Mouse (Mus musculus) CH12.LX (cell line): ENCODE data around the gene Fibcd1. TPM values are rescaled to one million over a fixed set of nuclear protein-coding genes. Genes with fewer than 3 reads are reported as not detected.

Source experiments
- DNase-seq: peaks from one replicate; pipeline ENCODE4 v3.0.0-alpha.2; 2013; ENCODE audit errors: extremely low read depth
- H3K27ac ChIP-seq: 2 replicates; pipeline ENCODE4 v1.5.1; 2012; ENCODE audit warnings: low read depth, mild to moderate bottlenecking, control low read depth, moderate library complexity; ENCODE audit not compliant: insufficient read depth
- H3K27me3 ChIP-seq: replicated peaks from 2 replicates; pipeline ENCODE3; 2012; ENCODE audit warnings: inconsistent platforms
- H3K36me3 ChIP-seq, 2 experiments: replicated peaks in 1 of 2; 2 replicates each; pipeline versions ENCODE3 to v1.6.1; 2012; ENCODE audit warnings: inconsistent platforms in 1 of 2, low read length in 1 of 2, mild to moderate bottlenecking in 1 of 2, mixed read lengths in 1 of 2, moderate library complexity in 1 of 2; ENCODE audit not compliant: control insufficient read depth in 1 of 2, insufficient read depth in 1 of 2
- H3K4me1 ChIP-seq, 2 experiments: 2 replicates each; pipeline ENCODE4 v1.6.1; 2012; ENCODE audit warnings: inconsistent platforms in 1 of 2, moderate library complexity in 1 of 2; ENCODE audit not compliant: insufficient read depth in 2 of 2, control insufficient read depth in 1 of 2
- H3K4me2 ChIP-seq: 2 replicates; pipeline ENCODE4 v1.6.1; 2012; ENCODE audit warnings: low read depth, mild to moderate bottlenecking, control low read depth; ENCODE audit not compliant: poor library complexity, insufficient read depth, severe bottlenecking
- H3K4me3 ChIP-seq, 3 experiments: fragments of 150-350 bp in 1 of 3; sonication (generic) in 1 of 3; replicated peaks in 1 of 3; 2 replicates each; pipeline versions ENCODE3 to v1.5.1; 2011 to 2012; ENCODE audit warnings: low read depth in 2 of 3, low read length in 2 of 3, mild to moderate bottlenecking in 2 of 3, moderate library complexity in 2 of 3, control low read depth in 1 of 3, improper control_type of control experiment in 1 of 3, inconsistent platforms in 1 of 3, mixed read lengths in 1 of 3; ENCODE audit not compliant: poor library complexity in 1 of 3
- H3K79me2 ChIP-seq: replicated peaks from 2 replicates; pipeline ENCODE4 v1.6.1; 2012; ENCODE audit warnings: mild to moderate bottlenecking, moderate library complexity; ENCODE audit not compliant: control insufficient read depth, poor library complexity, insufficient read depth, severe bottlenecking; ENCODE audit errors: extremely low read depth
- H3K9ac ChIP-seq: 2 replicates; pipeline ENCODE4 v1.6.1; 2012; ENCODE audit warnings: low read depth, mild to moderate bottlenecking, control low read depth, moderate library complexity; ENCODE audit not compliant: insufficient read depth
- H3K9me3 ChIP-seq: replicated peaks from 2 replicates; pipeline ENCODE3; 2012; ENCODE audit warnings: low read length, inconsistent platforms, mixed read lengths
- CHD2 ChIP-seq: IDR thresholded peaks from 2 replicates; pipeline ENCODE4 v1.6.1; 2011; ENCODE audit warnings: low read length, improper control_type of control experiment
- CTCF ChIP-seq, 2 experiments: IDR thresholded peaks in 1 of 2; conservative IDR thresholded peaks in 1 of 2; 2 replicates each; pipeline ENCODE4 v1.5.1; 2011 to 2012; ENCODE audit warnings: low read depth in 2 of 2, low read length in 2 of 2, improper control_type of control experiment in 1 of 2, inconsistent platforms in 1 of 2, mild to moderate bottlenecking in 1 of 2, moderate library complexity in 1 of 2
- MEF2A ChIP-seq: IDR thresholded peaks from 2 replicates; pipeline ENCODE4 v1.6.1; 2014; ENCODE audit warnings: low read depth, mild to moderate bottlenecking, inconsistent platforms, low read length, improper control_type of control experiment, borderline replicate concordance
- RAD21 ChIP-seq: IDR thresholded peaks from 2 replicates; pipeline ENCODE4 v1.6.1; 2011; ENCODE audit warnings: low read depth, mild to moderate bottlenecking, low read length, improper control_type of control experiment, moderate library complexity
- RCOR1 ChIP-seq: conservative IDR thresholded peaks from 2 replicates; pipeline ENCODE4 v1.6.1; 2012; ENCODE audit warnings: low read depth, mild to moderate bottlenecking, inconsistent platforms, low read length, improper control_type of control experiment
- SIN3A ChIP-seq: IDR thresholded peaks from 2 replicates; pipeline ENCODE4 v1.6.1; 2012; ENCODE audit warnings: low read length, improper control_type of control experiment, inconsistent platforms
- SMC3 ChIP-seq: IDR thresholded peaks from 2 replicates; pipeline ENCODE4 v1.6.1; 2011; ENCODE audit warnings: low read depth, low read length, improper control_type of control experiment
- UBTF ChIP-seq: IDR thresholded peaks from 2 replicates; pipeline ENCODE4 v1.6.1; 2012; ENCODE audit warnings: low read depth, mild to moderate bottlenecking, inconsistent platforms, low read length, improper control_type of control experiment, moderate library complexity
- ZKSCAN1 ChIP-seq: IDR thresholded peaks from 2 replicates; pipeline ENCODE4 v1.6.1; 2012; ENCODE audit warnings: low read depth, inconsistent platforms, low read length, improper control_type of control experiment, borderline replicate concordance
- dilution Hi-C: fragments of 300-500 bp; cut with MboI; formaldehyde crosslinking; loops from 2 replicates; pipeline ENCODE4 v1.14.3; 2020; ENCODE audit warnings: low sequenced_read_pairs; ENCODE audit not compliant: extremely low pct_unique_long_range_greater_than_20kb, extremely low pct_ligation_motif_present
- in situ Hi-C: fragments of 300-500 bp; cut with MboI; formaldehyde crosslinking; loops from 3 replicates; pipeline ENCODE4 v1.14.3; 2019; ENCODE audit warnings: low sequenced_read_pairs, low pct_ligation_motif_present, low pct_unique_long_range_greater_than_20kb, mixed read lengths
- polyA plus RNA-seq: library from polyadenylated mRNA; unstranded; fragments of >175 nt; gene quantifications from 2 replicates; pipeline ENCODE4 v1.2.1, GENCODE M21; 2012; ENCODE audit warnings: low read depth; ENCODE audit not compliant: insufficient read length
- total RNA-seq, 2 experiments: library from RNA; depleted of rRNA; stranded (reverse); fragments of 300-350 nt in 1 of 2; fragments of >200 nt in 1 of 2; gene quantifications; 2 replicates each; pipeline ENCODE4 v1.2.3; 2012 to 2014

Fibcd1 gene
- total and polyA plus RNA-seq, 3 experiments: 0.04 to 0.15 (median 0.09) TPM

GRCm38 (mm10) chr2:31888871-31889270 lies 43.1 kb upstream of the Fibcd1 start:
- Histone ChIP-seq H3K9ac (no peak overlapping the region), H3K79me2 (no peaks in the 10 kb centered on the region), H3K9me3 (no peaks in the 10 kb centered on the region), H3K27ac (no peak overlapping the region), H3K4me3 (no peak overlapping the region), H3K36me3 (no peaks in the 10 kb centered on the region), H3K4me2 (no peak overlapping the region), H3K4me1 (no peaks in the 10 kb centered on the region), H3K27me3 (peaks cover 98% of the 10 kb centered on the region)
- no peak for TF ChIP-seq SIN3A
- no peak for TF ChIP-seq UBTF
- no peak for DNase-seq
- dilution Hi-C loops (no loop called here), in situ Hi-C loops (loop anchor here (5.0 to 10.0 kb wide), 2 partner anchors 72 to 204 kb away; partner anchors contain the start of gene Abl1)

GRCm38 (mm10) chr2:31887030-31887429 lies 41.2 kb upstream of the Fibcd1 start, which contains the start of gene Lamc3:
Lamc3 (plus strand) TSS chr2:31887291.
- Histone ChIP-seq H3K36me3 (no peaks in the 10 kb centered on the region), H3K4me2 (no peak within 1 kb of the TSS), H3K4me1 (no peaks in the 10 kb centered on the region), H3K9ac (no peak within 1 kb of the TSS), H3K27me3 (peaks cover 100% of the 10 kb centered on the region), H3K9me3 (no peaks in the 10 kb centered on the region), H3K79me2 (no peaks in the 10 kb centered on the region), H3K27ac (no peak within 1 kb of the TSS), H3K4me3 (no peak within 1 kb of the TSS)
- dilution Hi-C loops (no loop called here), in situ Hi-C loops (loop anchor here (5.0 to 10.0 kb wide), 2 partner anchors 70 to 202 kb away; partner anchors contain the start of gene Abl1)
- TF ChIP-seq CTCF (conservative IDR thresholded peaks at IDR 0.05 in 1 of 2, IDR thresholded peaks at IDR 0.05 in 1 of 2; ENCODE audit: low read depth in 2 of 2, low read length in 2 of 2): peak in 1 of 2 experiments; percentile 37; a peak in 2 of 4 replicates
- TF ChIP-seq MEF2A: no peak
- no peak for TF ChIP-seq RCOR1
- TF ChIP-seq CHD2: no peak
- TF ChIP-seq RAD21: peak; percentile 25
- no peak for DNase-seq

- Histone ChIP-seq H3K4me2 (no peak overlapping the region), H3K9ac (no peak overlapping the region), H3K27me3 (peaks cover 87% of the 10 kb centered on the region), H3K36me3 (no peaks in the 10 kb centered on the region), H3K27ac (no peak overlapping the region), H3K9me3 (no peaks in the 10 kb centered on the region), H3K4me3 (no peak overlapping the region), H3K4me1 (peaks cover 10 to 14% of the 10 kb centered on the region in 2 experiments), H3K79me2 (no peaks in the 10 kb centered on the region)
- dilution Hi-C loops (no loop called here), in situ Hi-C loops (loop anchor here (5.0 to 10.0 kb wide), 2 partner anchors 68 to 200 kb away; partner anchors contain the start of gene Abl1)
- peak; percentile 52 for DNase-seq
- TF ChIP-seq SMC3: peak; percentile 78
- peak; percentile 11 to 87; a peak in 2 of 4 replicates for TF ChIP-seq CTCF (conservative IDR thresholded peaks at IDR 0.05 in 1 of 2, IDR thresholded peaks at IDR 0.05 in 1 of 2; ENCODE audit: low read depth in 2 of 2, low read length in 2 of 2)
- TF ChIP-seq ZKSCAN1: no peak
- TF ChIP-seq RAD21: peak; percentile 88
Observed at GRCm38 (mm10) chr2:31884806-31885205, 39.0 kb upstream of the Fibcd1 start.
